Mouse (Mus musculus) kidney, postnatal 36 days (tissue): Measurements from ENCODE around the gene Fpr-rs7.

ENCODE experiments used
- DNase-seq, 2 experiments: peaks; one replicate each; pipeline ENCODE4 v3.0.0; 2021 to 2022; ENCODE audit warnings: mixed read lengths in 2 of 2

Fpr-rs7 gene

GRCm38 (mm10) chr17:20114126-20114525, at the start of gene Fpr-rs7:
Gene Fpr-rs7 (minus strand): TSS chr17:20114226.
- no peak for DNase-seq

- DNase-seq = no peak
Observed at GRCm38 (mm10) chr17:20074090-20074489, 39.9 kb downstream of the Fpr-rs7 start.

DNA sequence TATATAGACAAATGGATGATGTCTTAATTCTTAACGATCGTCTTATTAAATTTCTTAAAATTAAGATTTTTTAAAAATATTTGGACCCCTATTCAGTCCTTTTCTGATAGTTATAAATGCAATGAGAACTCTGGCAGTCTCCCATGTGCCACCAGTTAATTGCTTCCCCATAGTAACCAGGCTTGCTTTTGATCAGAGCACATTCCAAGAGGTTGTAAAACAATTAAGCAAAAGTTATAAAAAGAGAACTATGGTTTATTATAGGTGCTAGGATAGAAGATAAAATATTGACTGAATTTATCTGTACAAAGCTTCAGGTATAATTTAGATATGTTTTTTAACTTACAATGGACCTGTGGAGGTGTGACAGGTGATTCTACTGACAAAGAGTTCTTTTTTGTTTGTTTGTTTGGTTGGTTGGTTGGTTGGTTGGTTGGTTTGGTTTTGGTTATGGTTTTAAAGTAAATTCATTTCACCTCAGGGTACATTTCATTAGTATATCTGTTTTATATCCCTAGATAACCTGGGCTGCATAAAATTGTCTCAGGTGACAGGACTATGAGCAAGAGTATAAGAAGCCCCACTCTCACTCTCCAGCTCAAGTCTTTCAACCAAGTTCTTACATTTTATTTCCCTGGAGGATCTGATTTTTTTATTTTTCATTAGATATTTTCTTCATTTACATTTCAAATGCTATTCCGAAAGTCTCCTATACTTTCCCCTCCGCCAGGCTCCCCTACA, 42.2 kb downstream of the Fpr-rs7 start:
- DNase-seq = no peak
